Mouse (Mus musculus) liver, adult 2 months (tissue): ENCODE data around the gene Etv1. TPM values are rescaled to one million over a fixed set of nuclear protein-coding genes. Genes with fewer than 3 reads are reported as not detected.

Experiments
- DNase-seq: peaks from one replicate; pipeline ENCODE4 v3.0.0-alpha.2; 2011; ENCODE audit warnings: low read depth, low spot score; ENCODE audit errors: extremely low read depth
- H3K27ac ChIP-seq: fragments of 200-500 bp; replicated peaks from 2 replicates; pipeline ENCODE4 v1.5.1; 2012; ENCODE audit warnings: low read depth, mild to moderate bottlenecking, control low read depth, inconsistent platforms, low read length; ENCODE audit not compliant: insufficient read depth
- H3K27me3 ChIP-seq: fragments of 200-500 bp; 2 replicates; pipeline ENCODE4 v1.6.1; 2012; ENCODE audit warnings: mild to moderate bottlenecking, moderate library complexity, low read length, inconsistent platforms; ENCODE audit not compliant: control insufficient read depth, insufficient read depth
- H3K36me3 ChIP-seq: fragments of 200-500 bp; 2 replicates; pipeline ENCODE4 v1.6.1; 2012; ENCODE audit warnings: low read length, inconsistent platforms; ENCODE audit not compliant: control insufficient read depth, insufficient read depth
- H3K4me1 ChIP-seq: fragments of 200-500 bp; 2 replicates; pipeline ENCODE4 v1.6.1; 2011; ENCODE audit warnings: low read length; ENCODE audit not compliant: control insufficient read depth, insufficient read depth
- H3K4me3 ChIP-seq: fragments of 200-500 bp; 2 replicates; pipeline ENCODE4 v1.5.1; 2011; ENCODE audit warnings: low read depth, mild to moderate bottlenecking, control low read depth, low read length, moderate library complexity; ENCODE audit not compliant: insufficient read depth
- H3K79me2 ChIP-seq: fragments of 200-500 bp; 2 replicates; pipeline ENCODE4 v1.6.1; 2012; ENCODE audit warnings: inconsistent platforms, mild to moderate bottlenecking, low read length, moderate library complexity; ENCODE audit not compliant: control insufficient read depth, insufficient read depth
- H3K9ac ChIP-seq: fragments of 200-500 bp; 2 replicates; pipeline ENCODE4 v1.6.1; 2012; ENCODE audit warnings: low read depth, mild to moderate bottlenecking, control low read depth, inconsistent platforms, low read length
- CTCF ChIP-seq: fragments of 200-500 bp; IDR thresholded peaks from 2 replicates; pipeline ENCODE4 v1.5.1; 2011; ENCODE audit warnings: low read depth, low read length, control low read depth
- POLR2A ChIP-seq: fragments of 200-500 bp; IDR thresholded peaks from 2 replicates; pipeline ENCODE4 v1.6.1; 2011; ENCODE audit warnings: low read length, control low read depth; ENCODE audit not compliant: insufficient read depth; ENCODE audit errors: extremely low read depth
- WGBS: fragments of 180-500 bp; shearing (Covaris S2); methylation state at CpG from one replicate; pipeline ENCODE4 v1.1.7; 2018; 5-methylcytosine and 5-hydroxymethylcytosine counted together
- polyA plus RNA-seq: library from polyadenylated mRNA; depleted of rRNA; stranded (reverse); fragments of >200 nt; gene quantifications from 2 replicates; pipeline ENCODE4 v1.2.3, GENCODE M21; 2012; rRNA removed
- total RNA-seq: library from RNA; depleted of rRNA; stranded (reverse); fragments of >200 nt; gene quantifications from 2 replicates; pipeline ENCODE4 v1.2.3, GENCODE M21; 2014; rRNA removed

Gene Etv1
- total RNA-seq = 0.83 and 0.87 TPM in 2 replicates
- polyA plus RNA-seq = 0.23 and 0.39 TPM in 2 replicates

DNA sequence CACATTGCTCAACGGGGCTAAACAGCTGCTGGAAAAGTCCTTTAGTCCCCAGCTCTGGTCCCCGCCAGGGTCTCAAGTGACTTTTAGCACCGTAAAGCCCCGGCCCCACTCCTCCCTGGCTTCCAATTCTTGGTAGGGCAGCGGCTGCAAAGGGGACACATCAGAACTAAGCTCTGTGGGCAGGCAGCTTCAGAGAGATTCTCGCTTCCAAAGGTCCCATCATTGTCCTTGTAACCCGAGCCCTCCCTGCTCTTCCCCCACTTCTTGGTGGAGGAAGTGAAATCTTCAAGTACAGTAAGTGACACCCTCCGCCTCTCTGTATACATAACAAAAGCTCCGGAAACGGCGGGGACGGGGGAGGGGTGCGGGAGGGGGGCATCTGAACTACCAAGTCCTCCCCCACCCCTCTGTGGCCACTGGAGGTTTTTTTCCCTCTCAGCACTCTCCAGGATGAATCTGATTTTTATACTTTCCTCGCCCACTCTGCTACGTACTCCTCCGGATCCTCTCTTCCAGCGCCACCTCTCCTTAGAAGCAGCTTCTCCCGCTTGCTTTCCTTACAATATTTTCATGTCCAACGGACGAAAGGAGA is at the start of gene Etv1:
TSS of gene Etv1 (plus strand) at position 195 of the 592 bp plus-strand sequence.
- no peaks in the 10 kb centered on the region for H3K27me3 ChIP-seq
- peak within 1 kb of the TSS; percentile 56 for H3K27ac ChIP-seq
- H3K9ac ChIP-seq = peak within 1 kb of the TSS; percentile 50
- H3K36me3 ChIP-seq = no peaks in the 10 kb centered on the region
- H3K4me3 ChIP-seq = peak within 1 kb of the TSS; percentile 64
- TF ChIP-seq CTCF (no peak), POLR2A (no peak)
- peak; percentile 19 for DNase-seq
- H3K4me1 ChIP-seq = peaks cover 7% of the 10 kb centered on the region
- no peaks in the 10 kb centered on the region for H3K79me2 ChIP-seq
- WGBS = under 1% methylated on average over 20 of the region's 20 CpGs

DNA sequence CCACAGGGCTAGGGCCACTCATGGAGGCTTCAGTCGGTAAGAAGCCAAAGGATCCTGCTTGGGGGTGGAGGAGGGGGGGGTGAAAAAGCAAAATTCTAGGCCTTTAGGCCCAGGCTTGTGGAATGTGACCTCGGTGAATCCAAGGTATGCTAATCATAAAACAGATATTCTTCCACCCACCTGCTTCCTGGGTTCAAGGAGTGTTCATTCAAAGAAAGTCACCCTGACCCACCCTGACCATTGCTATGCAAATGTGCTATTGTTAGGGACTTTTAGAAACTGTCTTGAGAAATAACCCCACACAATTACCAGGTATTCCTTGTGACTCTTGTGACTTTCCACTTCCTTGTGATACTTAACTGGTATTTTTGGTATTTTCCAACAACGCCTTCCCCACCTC is 49.5 kb upstream of the Etv1 start:
- Histone ChIP-seq H3K36me3 (no peaks in the 10 kb centered on the region), H3K79me2 (no peaks in the 10 kb centered on the region), H3K4me1 (no peaks in the 10 kb centered on the region), H3K9ac (no peak overlapping the region), H3K27me3 (no peaks in the 10 kb centered on the region), H3K4me3 (no peak overlapping the region), H3K27ac (no peak overlapping the region)
- TF ChIP-seq CTCF = no peak
- TF ChIP-seq POLR2A = no peak
- 78% methylated on average over 3 of the region's 3 CpGs for WGBS
- no peak for DNase-seq

DNA sequence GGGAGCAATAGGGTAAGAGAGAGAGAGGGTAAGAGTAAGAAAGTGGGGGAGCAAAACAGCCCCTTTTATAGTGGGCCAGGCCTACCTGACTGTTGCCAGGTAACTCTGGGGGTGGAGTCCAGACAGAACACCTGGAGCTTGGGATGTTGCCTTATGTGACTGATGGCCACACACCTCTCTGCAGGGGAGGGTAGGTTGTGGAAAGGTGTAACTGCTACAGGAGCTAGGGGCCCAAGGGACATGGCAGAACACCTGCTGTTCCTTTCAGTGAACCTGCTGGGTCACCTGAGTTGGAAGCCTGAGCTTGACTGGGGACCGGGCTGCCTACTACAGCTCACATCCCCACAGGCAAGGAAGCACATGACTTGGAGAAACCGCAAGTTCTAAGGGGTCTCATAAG is 48.4 kb upstream of the Etv1 start:
- no peaks in the 10 kb centered on the region for H3K79me2 ChIP-seq
- 90% methylated on average over 2 of the region's 2 CpGs for WGBS

DNA sequence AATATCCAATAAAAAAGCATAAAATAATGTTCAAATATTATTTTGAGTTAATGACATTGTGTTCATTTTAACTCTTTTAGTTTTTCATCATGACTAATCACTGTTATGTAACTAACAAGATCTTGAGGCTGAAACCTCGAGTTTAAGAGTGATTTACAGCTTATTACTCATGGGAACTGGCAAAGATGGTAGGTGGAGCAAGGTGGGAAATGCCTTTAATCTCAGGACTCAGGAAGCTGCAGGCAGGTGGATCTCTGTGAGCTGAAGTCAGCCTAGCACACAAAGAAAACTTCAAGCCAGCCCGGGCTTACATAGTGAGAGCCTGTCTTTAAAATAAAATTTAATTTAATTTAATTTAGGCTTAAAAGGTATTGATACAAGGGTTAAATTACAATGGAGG is 19.9 kb upstream of the Etv1 start:
- Histone ChIP-seq H3K9ac (no peak overlapping the region), H3K4me3 (no peak overlapping the region), H3K36me3 (no peaks in the 10 kb centered on the region), H3K27me3 (0 out of 2 replicates have a peak, but pooled peaks cover 2% of the 10 kb centered on the region), H3K27ac (no peak overlapping the region), H3K4me1 (no peaks in the 10 kb centered on the region), H3K79me2 (no peaks in the 10 kb centered on the region)
- WGBS = 44% methylated on average over 2 of the region's 2 CpGs
- no peak for DNase-seq
- TF ChIP-seq CTCF (no peak), POLR2A (no peak)

More for the DNA sequence above, 48.4 kb upstream of the Etv1 start:
- TF ChIP-seq CTCF = no peak
- no peak for TF ChIP-seq POLR2A
- DNase-seq = no peak
- H3K9ac ChIP-seq = no peak overlapping the region
- no peak overlapping the region for H3K4me3 ChIP-seq
- no peak overlapping the region for H3K27ac ChIP-seq
- no peaks in the 10 kb centered on the region for H3K36me3 ChIP-seq
- no peaks in the 10 kb centered on the region for H3K27me3 ChIP-seq
- no peaks in the 10 kb centered on the region for H3K4me1 ChIP-seq

DNA sequence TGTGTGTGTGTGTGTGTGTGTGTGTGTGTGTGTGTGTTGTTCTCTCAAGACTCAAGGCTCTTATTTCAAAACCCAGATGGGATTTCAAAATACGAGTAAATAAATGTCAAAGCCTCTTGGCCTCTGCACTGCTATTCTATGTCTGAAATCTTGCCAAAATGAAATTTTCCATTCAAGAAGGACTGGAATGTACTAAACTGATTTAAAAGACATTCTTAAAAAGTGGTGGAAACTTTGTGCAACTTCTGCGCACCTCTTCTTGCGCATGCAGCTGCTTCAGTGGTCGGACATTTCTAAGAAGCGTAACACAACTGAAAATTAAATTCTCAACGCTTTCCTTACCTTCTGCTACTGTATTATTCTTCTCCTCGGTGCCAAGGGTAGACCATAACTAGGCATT is 1.9 kb upstream of the Etv1 start:
- Histone ChIP-seq H3K27ac (no peak overlapping the region), H3K79me2 (no peaks in the 10 kb centered on the region), H3K27me3 (no peaks in the 10 kb centered on the region), H3K4me3 (no peak overlapping the region), H3K9ac (no peak overlapping the region), H3K4me1 (peaks cover 7% of the 10 kb centered on the region), H3K36me3 (no peaks in the 10 kb centered on the region)
- peak; percentile 37 for DNase-seq
- WGBS = 69% methylated on average over 7 of the region's 7 CpGs
- no peak for TF ChIP-seq POLR2A
- TF ChIP-seq CTCF = no peak

DNA sequence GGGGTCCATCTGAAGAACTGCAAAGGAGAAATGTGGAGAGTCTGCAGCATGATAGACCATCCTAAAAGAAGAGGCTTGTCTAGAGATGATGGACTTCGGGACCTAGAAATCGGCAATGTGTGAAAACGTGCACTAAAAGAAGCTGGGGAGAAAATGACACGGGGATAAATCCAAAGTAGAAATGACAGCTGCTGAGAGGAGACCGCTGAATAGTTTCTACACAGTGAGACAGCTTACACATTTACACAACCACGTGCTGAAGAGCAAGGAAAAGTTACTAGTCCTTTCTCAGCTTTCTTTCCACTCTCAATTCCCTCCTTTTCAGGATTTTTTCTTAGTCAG is 1.3 kb upstream of the Etv1 start:
- H3K36me3 ChIP-seq = no peaks in the 10 kb centered on the region
- no peaks in the 10 kb centered on the region for H3K79me2 ChIP-seq
- TF ChIP-seq CTCF = no peak
- TF ChIP-seq POLR2A = no peak
- H3K4me1 ChIP-seq = peaks cover 7% of the 10 kb centered on the region
- H3K27me3 ChIP-seq = no peaks in the 10 kb centered on the region
- peak; percentile 13 for DNase-seq
- no peak overlapping the region for H3K27ac ChIP-seq
- H3K4me3 ChIP-seq = no peak overlapping the region
- H3K9ac ChIP-seq = no peak overlapping the region
- WGBS = 14% methylated on average over 6 of the region's 6 CpGs
